Mouse (Mus musculus) cortical plate, adult 2 months (tissue): Measurements from ENCODE around the gene Tnp2. TPM values are rescaled to one million over a fixed set of nuclear protein-coding genes. Genes with fewer than 3 reads are reported as not detected.

Experiments
- H3K27ac ChIP-seq: fragments of 200-500 bp; 2 replicates; pipeline ENCODE4 v1.5.1; 2012; ENCODE audit warnings: low read length, control low read depth, inconsistent platforms; ENCODE audit not compliant: insufficient read depth
- H3K4me1 ChIP-seq: fragments of 200-500 bp; 2 replicates; pipeline ENCODE4 v1.6.1; 2011; ENCODE audit warnings: low read length; ENCODE audit not compliant: control insufficient read depth, insufficient read depth
- H3K4me3 ChIP-seq: fragments of 200-500 bp; 2 replicates; pipeline ENCODE4 v1.5.1; 2011; ENCODE audit warnings: mild to moderate bottlenecking, low read length, control low read depth; ENCODE audit not compliant: insufficient read depth
- CTCF ChIP-seq: fragments of 200-500 bp; IDR thresholded peaks from 2 replicates; pipeline ENCODE4 v1.5.1; 2011; ENCODE audit warnings: mild to moderate bottlenecking, control low read depth, low read length; ENCODE audit not compliant: insufficient read depth; ENCODE audit errors: extremely low read depth
- POLR2A ChIP-seq: fragments of 200-500 bp; IDR thresholded peaks from 2 replicates; pipeline ENCODE4 v1.6.1; 2011; ENCODE audit warnings: mild to moderate bottlenecking, low read length, control low read depth; ENCODE audit not compliant: insufficient read depth; ENCODE audit errors: extremely low read depth
- polyA plus RNA-seq: library from polyadenylated mRNA; depleted of rRNA; stranded (reverse); fragments of >200 nt; gene quantifications from 2 replicates; pipeline ENCODE4 v1.2.3, GENCODE M21; 2012; rRNA removed

Tnp2 gene
- polyA plus RNA-seq, 1 experiment = not detected

DNA sequence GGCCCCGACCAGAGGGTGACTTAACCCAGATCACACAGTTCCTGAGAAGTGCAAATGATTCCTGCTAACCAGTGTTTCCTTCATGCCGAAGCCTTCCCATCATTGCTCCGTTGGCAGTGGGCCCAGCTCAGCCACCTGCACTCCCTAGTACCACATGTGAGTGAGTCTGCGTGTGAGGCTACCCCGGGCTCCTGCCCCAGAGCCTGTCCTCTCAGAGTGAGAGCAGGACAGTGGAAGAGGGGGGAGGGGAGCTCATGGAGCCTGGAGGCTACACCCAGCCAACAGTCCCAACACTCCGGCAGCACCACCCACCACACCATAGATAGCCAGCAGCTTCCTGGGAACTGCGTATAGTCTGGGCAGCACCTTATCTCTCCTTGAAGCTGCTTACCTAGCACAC is 38.6 kb downstream of the Tnp2 start:
- Histone ChIP-seq H3K4me1 (no peaks in the 10 kb centered on the region), H3K27ac (no peak overlapping the region), H3K4me3 (no peak overlapping the region)
- no peak for TF ChIP-seq POLR2A
- TF ChIP-seq CTCF = no peak

DNA sequence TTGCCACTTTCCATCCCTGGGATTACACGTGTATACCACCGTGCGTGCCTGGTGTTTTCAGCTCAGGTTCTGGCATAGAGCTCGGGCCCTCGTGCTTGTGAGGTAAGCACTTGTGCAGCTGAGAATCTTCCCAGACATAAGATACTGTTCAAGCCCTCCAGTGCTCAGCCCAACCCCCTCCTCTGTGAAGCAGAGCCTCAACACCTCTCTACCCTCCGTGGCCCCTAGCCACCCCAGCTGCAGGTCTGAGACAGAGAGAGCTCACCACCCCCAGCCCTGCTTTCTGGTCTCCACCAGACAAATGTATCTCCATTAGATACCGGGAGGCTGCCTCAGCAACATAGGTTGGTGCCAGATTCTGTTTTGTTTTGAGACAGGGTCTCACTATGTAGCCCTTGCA is 39.2 kb downstream of the Tnp2 start:
- Histone ChIP-seq H3K4me1 (no peaks in the 10 kb centered on the region), H3K27ac (no peak overlapping the region), H3K4me3 (no peak overlapping the region)
- TF ChIP-seq POLR2A (no peak), CTCF (no peak)

DNA sequence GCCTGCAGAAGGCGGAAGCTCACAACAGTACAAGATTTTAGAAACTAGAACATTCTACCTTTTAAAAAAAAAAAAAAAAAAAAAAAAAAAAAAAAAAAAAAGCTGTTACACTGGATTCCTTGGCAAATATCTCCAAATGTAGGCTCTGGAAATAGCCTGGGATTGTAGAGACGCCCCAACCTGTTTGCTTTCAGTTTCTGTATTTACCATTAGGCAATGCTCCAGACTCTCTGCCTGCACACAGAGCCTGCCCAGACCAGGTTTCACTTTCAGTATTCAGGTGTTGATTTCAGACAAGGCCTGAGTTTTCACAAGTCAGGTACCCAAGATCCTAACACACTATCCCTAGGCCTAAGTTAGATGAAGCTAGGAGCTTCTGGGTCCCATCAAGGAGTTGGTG is 47.4 kb downstream of the Tnp2 start:
- Histone ChIP-seq H3K27ac (no peak overlapping the region), H3K4me1 (no peaks in the 10 kb centered on the region), H3K4me3 (no peak overlapping the region)
- TF ChIP-seq POLR2A (no peak), CTCF (no peak)

DNA sequence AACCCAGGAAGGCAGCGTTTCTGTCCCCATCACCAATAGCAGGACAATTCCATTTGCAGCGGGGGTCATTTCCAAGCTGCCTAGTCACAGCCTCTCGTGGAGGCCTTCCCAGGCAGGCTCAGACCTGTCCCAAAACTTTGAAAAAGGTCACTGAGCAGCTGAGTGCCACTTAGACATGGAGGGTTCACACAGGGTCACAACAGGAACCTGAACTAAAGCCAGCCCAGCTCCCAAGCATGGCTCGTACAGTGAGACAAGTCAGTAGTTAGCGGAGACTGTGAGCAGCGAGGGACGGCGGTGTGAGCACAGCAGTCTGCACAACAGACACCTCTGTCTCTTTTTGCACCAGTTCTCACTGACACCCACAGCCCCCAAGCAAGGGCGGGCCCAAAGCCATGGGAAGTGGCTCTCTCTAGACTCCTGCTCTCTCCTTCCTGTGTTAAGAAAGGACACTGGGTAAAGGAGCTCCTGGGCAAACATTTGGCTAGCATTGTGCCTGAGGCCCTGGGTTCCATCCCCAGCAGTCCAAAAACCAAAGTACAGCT is 48.5 kb downstream of the Tnp2 start:
- no peaks in the 10 kb centered on the region for H3K4me1 ChIP-seq
- H3K27ac ChIP-seq = no peak overlapping the region
- TF ChIP-seq CTCF = no peak
- TF ChIP-seq POLR2A = no peak
- no peak overlapping the region for H3K4me3 ChIP-seq

GRCm38 (mm10) chr16:10738866-10739265 is 49.6 kb downstream of the Tnp2 start:
- Histone ChIP-seq H3K4me1 (no peaks in the 10 kb centered on the region), H3K27ac (no peak overlapping the region), H3K4me3 (no peak overlapping the region)
- TF ChIP-seq CTCF (no peak), POLR2A (no peak)

Other genes with a start within 250 kb of the Tnp2 start
- 84.5 and 85.3 TPM in 2 replicates for gene Dexi, start 245.6 kb downstream of the Tnp2 start, polyA plus RNA-seq
- 46.2 and 49.3 TPM in 2 replicates for gene Clec16a, start 243.3 kb downstream of the Tnp2 start, polyA plus RNA-seq
- gene Socs1, start 3.1 kb downstream of the Tnp2 start, polyA plus RNA-seq = 0.71 and 0.81 TPM in 2 replicates
- not detected in 2 replicates for gene Prm3, start 2.3 kb upstream of the Tnp2 start, polyA plus RNA-seq
- not detected in 2 replicates for gene Prm2, start 7.5 kb upstream of the Tnp2 start, polyA plus RNA-seq
- not detected in 2 replicates for gene Prm1, start 17.2 kb upstream of the Tnp2 start, polyA plus RNA-seq
- not detected in 2 replicates for gene Gm11172, start 24.3 kb upstream of the Tnp2 start, polyA plus RNA-seq
- gene Rmi2, start 46.4 kb upstream of the Tnp2 start, polyA plus RNA-seq = 0.25 and 0.29 TPM in 2 replicates